Mouse (Mus musculus) CH12.LX (cell line): Measurements from ENCODE around the gene Prkce. TPM values are rescaled to one million over a fixed set of nuclear protein-coding genes. Genes with fewer than 3 reads are reported as not detected.

Experiments
- DNase-seq: peaks from one replicate; pipeline ENCODE4 v3.0.0-alpha.2; 2013; ENCODE audit errors: extremely low read depth
- H3K27ac ChIP-seq: 2 replicates; pipeline ENCODE4 v1.5.1; 2012; ENCODE audit warnings: low read depth, mild to moderate bottlenecking, control low read depth, moderate library complexity; ENCODE audit not compliant: insufficient read depth
- H3K27me3 ChIP-seq: replicated peaks from 2 replicates; pipeline ENCODE3; 2012; ENCODE audit warnings: inconsistent platforms
- H3K36me3 ChIP-seq, 2 experiments: replicated peaks in 1 of 2; 2 replicates each; pipeline versions ENCODE3 to v1.6.1; 2012; ENCODE audit warnings: inconsistent platforms in 1 of 2, low read length in 1 of 2, mild to moderate bottlenecking in 1 of 2, mixed read lengths in 1 of 2, moderate library complexity in 1 of 2; ENCODE audit not compliant: control insufficient read depth in 1 of 2, insufficient read depth in 1 of 2
- H3K4me1 ChIP-seq, 2 experiments: 2 replicates each; pipeline ENCODE4 v1.6.1; 2012; ENCODE audit warnings: inconsistent platforms in 1 of 2, moderate library complexity in 1 of 2; ENCODE audit not compliant: insufficient read depth in 2 of 2, control insufficient read depth in 1 of 2
- H3K4me2 ChIP-seq: 2 replicates; pipeline ENCODE4 v1.6.1; 2012; ENCODE audit warnings: low read depth, mild to moderate bottlenecking, control low read depth; ENCODE audit not compliant: poor library complexity, insufficient read depth, severe bottlenecking
- H3K4me3 ChIP-seq, 3 experiments: fragments of 150-350 bp in 1 of 3; sonication (generic) in 1 of 3; replicated peaks in 1 of 3; 2 replicates each; pipeline versions ENCODE3 to v1.5.1; 2011 to 2012; ENCODE audit warnings: low read depth in 2 of 3, low read length in 2 of 3, mild to moderate bottlenecking in 2 of 3, moderate library complexity in 2 of 3, control low read depth in 1 of 3, improper control_type of control experiment in 1 of 3, inconsistent platforms in 1 of 3, mixed read lengths in 1 of 3; ENCODE audit not compliant: poor library complexity in 1 of 3
- H3K79me2 ChIP-seq: replicated peaks from 2 replicates; pipeline ENCODE4 v1.6.1; 2012; ENCODE audit warnings: mild to moderate bottlenecking, moderate library complexity; ENCODE audit not compliant: control insufficient read depth, poor library complexity, insufficient read depth, severe bottlenecking; ENCODE audit errors: extremely low read depth
- H3K9ac ChIP-seq: 2 replicates; pipeline ENCODE4 v1.6.1; 2012; ENCODE audit warnings: low read depth, mild to moderate bottlenecking, control low read depth, moderate library complexity; ENCODE audit not compliant: insufficient read depth
- H3K9me3 ChIP-seq: replicated peaks from 2 replicates; pipeline ENCODE3; 2012; ENCODE audit warnings: low read length, inconsistent platforms, mixed read lengths
- BHLHE40 ChIP-seq: IDR thresholded peaks from 2 replicates; pipeline ENCODE4 v1.6.1; 2011; ENCODE audit warnings: mild to moderate bottlenecking, low read depth, low read length, improper control_type of control experiment
- CTCF ChIP-seq, 2 experiments: IDR thresholded peaks in 1 of 2; conservative IDR thresholded peaks in 1 of 2; 2 replicates each; pipeline ENCODE4 v1.5.1; 2011 to 2012; ENCODE audit warnings: low read depth in 2 of 2, low read length in 2 of 2, improper control_type of control experiment in 1 of 2, inconsistent platforms in 1 of 2, mild to moderate bottlenecking in 1 of 2, moderate library complexity in 1 of 2
- ELF1 ChIP-seq: IDR thresholded peaks from 2 replicates; pipeline ENCODE4 v1.6.1; 2014; ENCODE audit warnings: low read depth, mild to moderate bottlenecking, inconsistent platforms, low read length, improper control_type of control experiment
- EP300 ChIP-seq: IDR thresholded peaks from 2 replicates; pipeline ENCODE4 v1.6.1; 2011; ENCODE audit warnings: low read length, improper control_type of control experiment
- GABPA ChIP-seq: IDR thresholded peaks from 2 replicates; pipeline ENCODE4 v1.6.1; 2012; ENCODE audit warnings: low read depth, low read length, improper control_type of control experiment, inconsistent platforms; ENCODE audit not compliant: insufficient replicate concordance
- HCFC1 ChIP-seq: IDR thresholded peaks from 2 replicates; pipeline ENCODE4 v1.6.1; 2012; ENCODE audit warnings: low read depth, mild to moderate bottlenecking, inconsistent platforms, low read length, improper control_type of control experiment
- IRF4 ChIP-seq: IDR thresholded peaks from 2 replicates; pipeline ENCODE4 v1.6.1; 2014; ENCODE audit warnings: low read depth, mild to moderate bottlenecking, inconsistent platforms, low read length, improper control_type of control experiment
- JUND ChIP-seq: conservative IDR thresholded peaks from 2 replicates; pipeline ENCODE4 v1.6.1; 2011; ENCODE audit warnings: low read depth, low read length, improper control_type of control experiment
- KAT2A ChIP-seq: IDR thresholded peaks from 2 replicates; pipeline ENCODE4 v1.6.1; 2012; ENCODE audit warnings: low read length, improper control_type of control experiment, inconsistent platforms; ENCODE audit not compliant: insufficient replicate concordance
- MAFK ChIP-seq: IDR thresholded peaks from 2 replicates; pipeline ENCODE4 v1.6.1; 2011; ENCODE audit warnings: low read length, improper control_type of control experiment; ENCODE audit not compliant: insufficient replicate concordance
- MAX ChIP-seq: IDR thresholded peaks from 2 replicates; pipeline ENCODE4 v1.6.1; 2011; ENCODE audit warnings: low read length, improper control_type of control experiment
- MAZ ChIP-seq: IDR thresholded peaks from 2 replicates; pipeline ENCODE4 v1.6.1; 2012; ENCODE audit warnings: low read depth, mild to moderate bottlenecking, inconsistent platforms, low read length, improper control_type of control experiment, moderate library complexity
- MEF2A ChIP-seq: IDR thresholded peaks from 2 replicates; pipeline ENCODE4 v1.6.1; 2014; ENCODE audit warnings: low read depth, mild to moderate bottlenecking, inconsistent platforms, low read length, improper control_type of control experiment, borderline replicate concordance
- MYC ChIP-seq: IDR thresholded peaks from 2 replicates; pipeline ENCODE4 v1.6.1; 2011; ENCODE audit warnings: low read depth, mild to moderate bottlenecking, improper control_type of control experiment, low read length
- NRF1 ChIP-seq: IDR thresholded peaks from 2 replicates; pipeline ENCODE4 v1.6.1; 2014; ENCODE audit warnings: low read depth, mild to moderate bottlenecking, inconsistent platforms, low read length, improper control_type of control experiment, moderate library complexity
- RAD21 ChIP-seq: IDR thresholded peaks from 2 replicates; pipeline ENCODE4 v1.6.1; 2011; ENCODE audit warnings: low read depth, mild to moderate bottlenecking, low read length, improper control_type of control experiment, moderate library complexity
- RCOR1 ChIP-seq: conservative IDR thresholded peaks from 2 replicates; pipeline ENCODE4 v1.6.1; 2012; ENCODE audit warnings: low read depth, mild to moderate bottlenecking, inconsistent platforms, low read length, improper control_type of control experiment
- SIN3A ChIP-seq: IDR thresholded peaks from 2 replicates; pipeline ENCODE4 v1.6.1; 2012; ENCODE audit warnings: low read length, improper control_type of control experiment, inconsistent platforms
- SMC3 ChIP-seq: IDR thresholded peaks from 2 replicates; pipeline ENCODE4 v1.6.1; 2011; ENCODE audit warnings: low read depth, low read length, improper control_type of control experiment
- TBP ChIP-seq: conservative IDR thresholded peaks from 2 replicates; pipeline ENCODE4 v1.6.1; 2011; ENCODE audit warnings: low read depth, low read length, improper control_type of control experiment
- TCF12 ChIP-seq: IDR thresholded peaks from 2 replicates; pipeline ENCODE4 v1.6.1; 2014; ENCODE audit warnings: low read depth, mild to moderate bottlenecking, inconsistent platforms, low read length, improper control_type of control experiment
- UBTF ChIP-seq: IDR thresholded peaks from 2 replicates; pipeline ENCODE4 v1.6.1; 2012; ENCODE audit warnings: low read depth, mild to moderate bottlenecking, inconsistent platforms, low read length, improper control_type of control experiment, moderate library complexity
- USF1 ChIP-seq: IDR thresholded peaks from 2 replicates; pipeline ENCODE4 v1.6.1; 2014; ENCODE audit warnings: low read depth, mild to moderate bottlenecking, inconsistent platforms, low read length, improper control_type of control experiment
- ZC3H11A ChIP-seq: IDR thresholded peaks from 2 replicates; pipeline ENCODE4 v1.6.1; 2012; ENCODE audit warnings: low read depth, mild to moderate bottlenecking, inconsistent platforms, low read length, improper control_type of control experiment
- ZKSCAN1 ChIP-seq: IDR thresholded peaks from 2 replicates; pipeline ENCODE4 v1.6.1; 2012; ENCODE audit warnings: low read depth, inconsistent platforms, low read length, improper control_type of control experiment, borderline replicate concordance
- ZMIZ1 ChIP-seq: IDR thresholded peaks from 2 replicates; pipeline ENCODE4 v1.6.1; 2012; ENCODE audit warnings: low read depth, mild to moderate bottlenecking, inconsistent platforms, low read length, improper control_type of control experiment
- ZNF384 ChIP-seq: IDR thresholded peaks from 2 replicates; pipeline ENCODE4 v1.6.1; 2012; ENCODE audit warnings: low read depth, low read length, improper control_type of control experiment, inconsistent platforms
- dilution Hi-C: fragments of 300-500 bp; cut with MboI; formaldehyde crosslinking; loops from 2 replicates; pipeline ENCODE4 v1.14.3; 2020; ENCODE audit warnings: low sequenced_read_pairs; ENCODE audit not compliant: extremely low pct_unique_long_range_greater_than_20kb, extremely low pct_ligation_motif_present
- in situ Hi-C: fragments of 300-500 bp; cut with MboI; formaldehyde crosslinking; loops from 3 replicates; pipeline ENCODE4 v1.14.3; 2019; ENCODE audit warnings: low sequenced_read_pairs, low pct_ligation_motif_present, low pct_unique_long_range_greater_than_20kb, mixed read lengths
- polyA plus RNA-seq: library from polyadenylated mRNA; unstranded; fragments of >175 nt; gene quantifications from 2 replicates; pipeline ENCODE4 v1.2.1, GENCODE M21; 2012; ENCODE audit warnings: low read depth; ENCODE audit not compliant: insufficient read length
- total RNA-seq, 2 experiments: library from RNA; depleted of rRNA; stranded (reverse); fragments of 300-350 nt in 1 of 2; fragments of >200 nt in 1 of 2; gene quantifications; 2 replicates each; pipeline ENCODE4 v1.2.3; 2012 to 2014

Gene Prkce
- total and polyA plus RNA-seq, 3 experiments, result 4.1 to 13.2 (median 11.4) TPM

DNA sequence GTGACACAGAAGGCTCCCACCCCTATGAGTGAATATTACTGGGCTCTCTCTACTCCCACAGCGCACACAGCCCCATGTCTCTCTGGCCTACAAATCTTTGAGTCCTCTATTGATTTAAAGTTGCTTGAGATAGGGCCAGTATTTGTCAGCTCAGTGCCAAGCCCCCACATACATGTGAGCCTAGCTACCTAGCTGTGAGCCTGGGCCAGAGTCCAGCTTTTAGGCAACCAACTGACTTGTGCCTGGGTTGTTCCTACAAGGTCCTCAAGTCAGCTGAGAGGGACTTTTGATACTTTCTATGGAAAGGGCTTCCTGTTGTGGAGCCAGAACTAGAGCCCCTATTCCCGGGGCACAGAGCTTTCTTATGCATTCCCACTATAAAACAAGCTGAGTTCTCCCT, 357.5 kb downstream of the Prkce start:
- Histone ChIP-seq H3K9ac (no peak overlapping the region), H3K36me3 (peaks cover 0 to 50% of the 10 kb centered on the region in 2 experiments), H3K4me1 (peaks cover 6 to 31% of the 10 kb centered on the region in 2 experiments), H3K4me2 (no peak overlapping the region)
- DNase-seq, result no peak
- dilution Hi-C loops, result no loop called here
- TF ChIP-seq MYC (no peak), CTCF (conservative IDR thresholded peaks at IDR 0.05 in 1 of 2, IDR thresholded peaks at IDR 0.05 in 1 of 2; ENCODE audit: low read depth in 2 of 2, low read length in 2 of 2) (no peak), IRF4 (no peak), NRF1 (no peak), MEF2A (no peak), GABPA (no peak), MAZ (no peak), KAT2A (no peak), JUND (no peak), ELF1 (no peak), SIN3A (no peak), TCF12 (no peak), TBP (no peak), ZC3H11A (no peak), SMC3 (no peak), EP300 (no peak), RCOR1 (no peak)
- TF ChIP-seq, all 38 proteins: peak for 0
- no peak overlapping the region for H3K4me3 ChIP-seq
- H3K27ac ChIP-seq, result no peak overlapping the region
- no peaks in the 10 kb centered on the region for H3K27me3 ChIP-seq
- H3K79me2 ChIP-seq, result no peaks in the 10 kb centered on the region; the same call in 1 of the 2 replicates
- no peaks in the 10 kb centered on the region for H3K9me3 ChIP-seq
- in situ Hi-C loops, result no loop called here

DNA sequence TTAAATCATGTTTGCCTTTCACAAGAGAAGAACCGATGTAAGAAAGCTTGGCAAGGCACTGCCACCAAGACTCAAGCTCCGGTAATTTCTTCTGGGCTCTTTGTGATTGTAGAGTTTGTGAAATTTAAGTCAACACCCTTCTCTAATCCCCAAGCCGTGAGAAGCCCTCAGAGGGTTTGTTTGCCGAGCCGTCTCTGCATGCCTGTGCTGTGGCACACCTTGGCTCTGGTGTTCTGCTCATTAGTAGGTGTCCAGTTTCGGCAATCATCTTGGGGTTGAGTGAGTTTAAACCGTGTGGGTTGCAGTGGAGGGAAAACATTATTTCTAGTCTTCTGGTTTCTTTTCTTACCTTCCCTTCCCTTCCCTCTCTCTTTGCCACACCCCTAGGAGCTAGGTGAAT, 358.4 kb downstream of the Prkce start:
- in situ Hi-C loops, result no loop called here

More for the DNA sequence above, 358.4 kb downstream of the Prkce start:
- Histone ChIP-seq H3K9ac (no peak overlapping the region), H3K4me2 (no peak overlapping the region), H3K4me1 (peaks cover 6 to 40% of the 10 kb centered on the region in 2 experiments), H3K9me3 (no peaks in the 10 kb centered on the region), H3K4me3 (no peak overlapping the region), H3K27me3 (no peaks in the 10 kb centered on the region), H3K79me2 (no peaks in the 10 kb centered on the region; the same call in 1 of the 2 replicates), H3K36me3 (peaks cover 0 to 50% of the 10 kb centered on the region in 2 experiments), H3K27ac (no peak overlapping the region)
- DNase-seq, result no peak
- dilution Hi-C loops, result no loop called here
- TF ChIP-seq TCF12, result no peak
- no peak for TF ChIP-seq RCOR1
- no peak for TF ChIP-seq ZKSCAN1
- no peak for TF ChIP-seq SIN3A
- no peak for TF ChIP-seq MAX
- no peak for TF ChIP-seq EP300
- TF ChIP-seq ZC3H11A, result no peak
- TF ChIP-seq ZMIZ1, result no peak
- TF ChIP-seq KAT2A, result no peak
- no peak for TF ChIP-seq HCFC1
- TF ChIP-seq MAFK, result no peak
- TF ChIP-seq ZNF384, result no peak
- no peak for TF ChIP-seq BHLHE40
- no peak for TF ChIP-seq USF1
- TF ChIP-seq UBTF, result no peak
- no peak for TF ChIP-seq RAD21
- no peak for TF ChIP-seq GABPA
